Mouse (Mus musculus) stomach, postnatal 0 days (tissue): ENCODE measurements around the gene Dzip3. TPM values are rescaled to one million over a fixed set of nuclear protein-coding genes. Genes with fewer than 3 reads are reported as not detected.
A peak's percentile ranks its signal among the peaks of the same experiment; 100 is the strongest.

Experiments used
- ATAC-seq: fragments of 200-750 bp; cut with Nextera tagmentation; 2 replicates; pipeline ENCODE4 v1.8.0; 2017; ENCODE audit not compliant: low FRiP score, low TSS enrichment
- DNase-seq: peaks from one replicate; pipeline ENCODE4 v3.0.0-alpha.2; 2016; ENCODE audit warnings: low spot score
- H3K27ac ChIP-seq: fragments of 300-500 bp; sonication (generic); replicated peaks from 2 replicates; pipeline ENCODE4 v1.5.1; 2014; ENCODE audit warnings: mild to moderate bottlenecking, control low read depth
- H3K27me3 ChIP-seq: fragments of 300-500 bp; sonication (generic); 2 replicates; pipeline ENCODE4 v1.6.1; 2014; ENCODE audit warnings: low read length; ENCODE audit not compliant: control insufficient read depth, insufficient read depth
- H3K36me3 ChIP-seq: fragments of 300-500 bp; sonication (generic); 2 replicates; pipeline ENCODE4 v1.6.1; 2014; ENCODE audit warnings: low read length, mixed read lengths; ENCODE audit not compliant: control insufficient read depth, insufficient read depth
- H3K4me1 ChIP-seq: fragments of 300-500 bp; sonication (generic); replicated peaks from 2 replicates; pipeline ENCODE4 v1.6.1; 2014; ENCODE audit warnings: antibody characterized with exemption; ENCODE audit not compliant: control insufficient read depth, insufficient read depth
- H3K4me2 ChIP-seq: fragments of 300-500 bp; sonication (generic); replicated peaks from 2 replicates; pipeline ENCODE4 v1.6.1; 2014; ENCODE audit warnings: low read depth, mild to moderate bottlenecking, control low read depth, moderate library complexity
- H3K4me3 ChIP-seq: fragments of 300-500 bp; sonication (generic); 2 replicates; pipeline ENCODE4 v1.5.1; 2014; ENCODE audit warnings: low read depth, low read length, control low read depth
- H3K9ac ChIP-seq: fragments of 300-500 bp; sonication (generic); 2 replicates; pipeline ENCODE4 v1.6.1; 2014; ENCODE audit warnings: mild to moderate bottlenecking, low read length, control low read depth, mixed read lengths
- H3K9me3 ChIP-seq: fragments of 300-500 bp; sonication (generic); 2 replicates; pipeline ENCODE4 v1.6.1; 2016; ENCODE audit warnings: low read length; ENCODE audit not compliant: control insufficient read depth
- CTCF ChIP-seq: IDR thresholded peaks from 2 replicates; pipeline ENCODE4 v1.5.1; 2016; ENCODE audit warnings: antibody characterized with exemption, low read depth, mild to moderate bottlenecking, moderate library complexity
- EP300 ChIP-seq: optimal IDR thresholded peaks from 2 replicates; pipeline ENCODE3; 2016; ENCODE audit warnings: antibody characterized with exemption
- WGBS: fragments of 180-500 bp; shearing (Covaris S2); extraction: QIAGEN DNeasy Blood & Tissue Kit; methylation state at CpG from one replicate; pipeline ENCODE4 v1.1.7; 2014; 5-methylcytosine and 5-hydroxymethylcytosine counted together
- polyA plus RNA-seq: library from polyadenylated mRNA; unstranded; fragments of >200 nt; fragmentation: Nextera tagmentation; extraction: Ambion mirVana; gene quantifications from 2 replicates; pipeline ENCODE4 v1.2.1, GENCODE M21; 2015

The Dzip3 gene
- polyA plus RNA-seq: 4.2 and 4.4 TPM in 2 replicates

DNA sequence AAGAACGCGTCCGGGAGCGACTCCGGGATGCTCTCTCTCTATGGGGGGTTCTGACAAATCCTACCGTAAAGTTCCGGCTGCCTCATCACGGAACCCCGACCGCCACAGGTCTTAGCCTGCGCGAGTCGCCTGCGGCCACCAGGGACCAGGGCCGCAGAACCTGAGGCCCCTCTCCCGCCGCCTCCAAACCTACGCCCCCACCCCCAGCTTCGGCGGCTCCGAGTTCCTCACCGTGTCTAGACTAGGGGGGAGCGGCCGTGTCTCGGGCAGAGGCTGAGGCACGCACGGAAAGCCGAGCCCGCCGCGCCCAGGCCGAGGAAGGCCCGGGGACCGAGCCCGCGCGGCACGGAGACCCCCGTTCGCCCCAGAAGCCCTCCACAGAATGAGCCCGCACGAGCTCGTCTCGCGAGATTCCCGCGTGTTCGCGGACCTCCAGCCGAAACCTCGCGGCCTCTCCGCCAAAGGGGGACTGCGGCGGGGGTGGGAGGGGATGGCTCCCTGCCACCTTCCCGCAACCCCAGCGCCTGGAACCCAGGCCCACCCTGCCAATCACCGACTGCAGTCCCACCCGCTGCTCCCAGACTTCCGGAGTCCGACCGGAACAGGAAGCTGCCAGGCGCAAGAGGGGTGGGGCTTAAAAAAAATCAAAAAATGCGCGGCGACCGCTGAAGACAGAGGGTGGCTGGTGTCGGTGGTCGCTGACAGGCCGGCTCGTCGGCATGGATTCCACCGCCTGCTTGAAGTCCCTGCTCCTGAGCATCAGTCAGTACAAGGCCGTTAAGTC lies at the start of gene Dzip3, which contains the start of gene Cip2a:
Gene Dzip3, minus strand, starts transcription at position 607 of the 784 bp plus-strand sequence.
Gene Cip2a, plus strand, starts transcription at position 627 of the 784 bp plus-strand sequence.
- Histone ChIP-seq H3K36me3 (no peaks in the 10 kb centered on the region), H3K27me3 (no peaks in the 10 kb centered on the region), H3K9me3 (no peaks in the 10 kb centered on the region), H3K4me3 (peak within 1 kb of the TSS; percentile 95), H3K4me2 (peak within 1 kb of the TSS; percentile 85), H3K9ac (peak within 1 kb of the TSS; percentile 100), H3K4me1 (0 out of 2 replicates have a peak, but pooled peaks cover 4% of the 10 kb centered on the region), H3K27ac (peak within 1 kb of the TSS; percentile 94)
- peak; percentile 98 for ATAC-seq
- TF ChIP-seq EP300 (peak; percentile 74), CTCF (peak; percentile 20; the same call in 1 of the 2 replicates)
- peak; percentile 91 for DNase-seq
- WGBS: under 1% methylated on average over 72 of the region's 74 CpGs

DNA sequence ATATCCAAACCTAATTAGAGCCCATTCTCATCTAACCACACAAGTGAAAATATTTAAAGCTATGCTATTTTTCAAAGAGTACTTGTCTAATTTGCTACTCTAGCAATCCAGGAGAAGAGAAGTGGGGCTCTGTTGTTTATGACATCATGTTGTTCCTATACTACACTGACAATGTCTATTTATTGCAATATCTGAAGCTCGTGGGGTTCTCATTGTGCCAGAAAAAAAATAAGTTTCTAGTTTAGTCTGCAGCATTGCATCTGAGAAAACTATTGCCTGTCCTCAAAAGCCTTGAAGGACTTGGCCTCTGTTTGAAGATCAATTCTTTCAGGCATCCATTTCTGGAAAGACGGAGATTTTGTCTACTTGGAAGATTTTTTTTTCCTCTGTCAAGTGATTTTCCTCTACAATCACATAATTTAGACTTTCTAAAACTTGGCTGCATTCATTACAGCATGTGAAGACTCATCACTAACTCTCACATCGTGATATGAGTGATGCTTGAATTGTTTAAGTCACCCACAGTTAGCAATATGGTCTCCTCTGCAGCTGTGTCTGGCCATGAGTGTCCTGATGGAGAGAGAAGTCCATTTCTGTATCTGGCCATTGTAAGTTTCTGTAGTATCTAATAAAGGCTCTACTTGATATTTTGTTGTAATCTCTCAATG lies 46.7 kb upstream of the Dzip3 start:
- H3K9ac ChIP-seq: no peak overlapping the region
- DNase-seq: no peak
- H3K4me3 ChIP-seq: no peak overlapping the region
- no peak overlapping the region for H3K27ac ChIP-seq
- H3K9me3 ChIP-seq: no peaks in the 10 kb centered on the region
- no peaks in the 10 kb centered on the region for H3K27me3 ChIP-seq
- H3K4me2 ChIP-seq: no peak overlapping the region
- H3K4me1 ChIP-seq: no peaks in the 10 kb centered on the region
- no peak for TF ChIP-seq CTCF
- no peak for TF ChIP-seq EP300
- WGBS: 78% methylated on average over 3 of the region's 3 CpGs
- H3K36me3 ChIP-seq: no peaks in the 10 kb centered on the region
- ATAC-seq: no peak

DNA sequence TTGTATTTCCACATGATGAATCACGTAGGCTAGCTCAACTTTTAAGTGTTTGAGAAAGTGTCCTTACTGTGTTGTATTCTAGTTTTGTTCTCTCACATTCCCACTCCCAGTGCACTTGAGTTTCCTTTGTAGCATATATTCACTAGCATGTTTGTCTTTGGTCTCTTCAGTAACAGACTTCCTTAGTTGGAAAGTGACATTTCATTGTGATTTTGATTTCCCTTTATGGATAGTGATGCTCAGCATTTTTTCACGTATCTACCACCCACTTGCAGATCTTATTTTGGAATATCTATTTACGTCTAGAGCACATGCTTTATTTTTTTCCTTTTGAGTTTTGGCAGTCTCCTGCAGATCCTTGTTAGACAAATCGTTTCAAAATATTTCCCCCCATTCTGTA lies 43.8 kb upstream of the Dzip3 start:
- no peak for DNase-seq
- no peak for ATAC-seq
- no peaks in the 10 kb centered on the region for H3K9me3 ChIP-seq
- no peak overlapping the region for H3K4me2 ChIP-seq
- H3K4me1 ChIP-seq: no peaks in the 10 kb centered on the region
- TF ChIP-seq EP300 (no peak), CTCF (no peak)
- no peak overlapping the region for H3K9ac ChIP-seq
- H3K27ac ChIP-seq: no peak overlapping the region
- 66% methylated on average over 4 of the region's 4 CpGs for WGBS
- H3K4me3 ChIP-seq: no peak overlapping the region
- H3K36me3 ChIP-seq: no peaks in the 10 kb centered on the region
- no peaks in the 10 kb centered on the region for H3K27me3 ChIP-seq

DNA sequence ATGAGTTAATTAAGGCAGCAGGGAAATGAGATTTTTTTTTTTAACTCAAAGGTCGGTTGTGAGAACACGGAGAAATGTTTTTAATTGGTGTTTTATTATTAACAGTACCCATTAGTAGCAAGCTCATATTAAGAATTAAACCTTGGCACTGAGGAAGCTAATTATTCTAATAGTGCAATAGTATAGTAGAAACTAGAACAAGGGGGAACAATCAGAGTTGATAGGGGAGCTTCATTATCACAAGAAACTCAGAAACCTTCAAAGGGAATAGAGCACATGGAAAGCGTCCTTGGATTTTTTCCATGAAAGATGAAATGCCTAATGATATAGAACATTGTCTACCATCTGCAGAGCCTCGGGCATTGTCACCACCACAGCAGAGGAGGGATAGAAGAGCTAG lies 41.9 kb upstream of the Dzip3 start:
- H3K4me3 ChIP-seq: no peak overlapping the region
- no peak overlapping the region for H3K4me2 ChIP-seq
- H3K27me3 ChIP-seq: no peaks in the 10 kb centered on the region
- H3K9ac ChIP-seq: no peak overlapping the region
- no peaks in the 10 kb centered on the region for H3K9me3 ChIP-seq
- H3K4me1 ChIP-seq: no peaks in the 10 kb centered on the region
- no peak overlapping the region for H3K27ac ChIP-seq
- H3K36me3 ChIP-seq: no peaks in the 10 kb centered on the region
- TF ChIP-seq CTCF (no peak), EP300 (no peak)
- 81% methylated on average over 4 of the region's 4 CpGs for WGBS
- ATAC-seq (no peak), DNase-seq (no peak)

DNA sequence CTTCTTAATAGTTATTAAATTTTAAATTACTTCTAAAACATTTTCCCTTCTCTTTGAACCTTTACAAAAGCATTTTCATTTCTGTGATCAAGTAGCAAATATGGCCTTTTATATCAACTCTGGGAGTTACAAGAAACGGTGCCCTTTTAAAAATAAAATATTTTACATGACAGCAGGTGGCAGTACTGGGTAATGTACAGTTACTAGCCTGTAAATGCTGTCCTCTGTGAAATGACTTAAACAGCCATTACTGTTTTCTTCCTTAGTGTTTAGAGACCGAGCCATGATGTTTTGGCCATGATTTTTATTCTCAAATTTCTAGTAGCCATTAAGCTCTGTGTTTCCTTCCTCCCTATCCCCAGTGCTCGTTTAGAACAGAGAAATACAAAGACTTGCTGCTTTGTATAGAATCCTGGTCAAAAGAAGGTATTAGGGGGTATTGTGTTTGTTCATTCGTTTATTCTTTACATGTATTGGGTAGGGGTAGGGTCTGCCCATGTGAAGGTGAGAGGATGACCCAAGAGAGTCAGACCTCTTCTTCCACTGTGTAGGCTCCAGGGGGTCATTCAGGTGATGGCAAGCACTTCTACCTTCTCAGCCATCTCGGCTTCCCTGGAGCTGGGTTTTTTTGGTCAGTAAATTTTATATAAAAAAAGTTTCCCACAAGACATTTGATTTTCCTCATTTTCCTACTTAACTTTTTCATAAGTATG lies 22.8 kb upstream of the Dzip3 start:
- Histone ChIP-seq H3K36me3 (no peaks in the 10 kb centered on the region), H3K27me3 (no peaks in the 10 kb centered on the region), H3K4me2 (no peak overlapping the region), H3K4me3 (no peak overlapping the region), H3K27ac (no peak overlapping the region), H3K4me1 (no peaks in the 10 kb centered on the region), H3K9me3 (no peaks in the 10 kb centered on the region), H3K9ac (no peak overlapping the region)
- 74% methylated on average over 5 of the region's 5 CpGs for WGBS
- ATAC-seq (no peak), DNase-seq (no peak)
- TF ChIP-seq EP300 (no peak), CTCF (peak; percentile 64)
